Mouse (Mus musculus) cerebellum, postnatal 14 days (tissue): ENCODE results near the gene Hs3st3b1.

Source experiments
- DNase-seq, 2 experiments: peaks; one replicate each; pipeline ENCODE4 v3.0.0; 2021; ENCODE audit warnings: mixed read lengths in 2 of 2

Gene Hs3st3b1

GRCm38 (mm10) chr11:63922091-63922621 lies at the start of gene Hs3st3b1:
TSS of gene Hs3st3b1 (minus strand) at chr11:63922290.
- DNase-seq = peak; percentile 82

- no peak for DNase-seq
Observed at GRCm38 (mm10) chr11:63971462-63971861, 49.4 kb upstream of the Hs3st3b1 start.

- DNase-seq = no peak
Observed at GRCm38 (mm10) chr11:63970818-63971217, 48.7 kb upstream of the Hs3st3b1 start.

- DNase-seq = no peak
Observed at GRCm38 (mm10) chr11:63969205-63969910, 47.3 kb upstream of the Hs3st3b1 start.

- DNase-seq = no peak
Observed at GRCm38 (mm10) chr11:63968388-63969035, 46.4 kb upstream of the Hs3st3b1 start.

GRCm38 (mm10) chr11:63967641-63968387 lies 45.7 kb upstream of the Hs3st3b1 start:
- DNase-seq = no peak

GRCm38 (mm10) chr11:63965437-63965836 lies 43.3 kb upstream of the Hs3st3b1 start:
- DNase-seq = no peak

- no peak for DNase-seq
Observed at GRCm38 (mm10) chr11:63957207-63957606, 35.1 kb upstream of the Hs3st3b1 start.

- DNase-seq = no peak
Observed at GRCm38 (mm10) chr11:63956748-63957147, 34.7 kb upstream of the Hs3st3b1 start.

GRCm38 (mm10) chr11:63953887-63954286 lies 31.8 kb upstream of the Hs3st3b1 start:
- DNase-seq = no peak

- no peak for DNase-seq
Observed at GRCm38 (mm10) chr11:63952743-63953191, 30.7 kb upstream of the Hs3st3b1 start.

GRCm38 (mm10) chr11:63951831-63952631 lies 29.9 kb upstream of the Hs3st3b1 start:
- DNase-seq = peak in 1 of 2 experiments; percentile 28

- DNase-seq = no peak
Observed at GRCm38 (mm10) chr11:63948371-63948770, 26.3 kb upstream of the Hs3st3b1 start.

- DNase-seq = peak; percentile 60 to 74
Observed at GRCm38 (mm10) chr11:63947024-63947423, 24.9 kb upstream of the Hs3st3b1 start.

- no peak for DNase-seq
Observed at GRCm38 (mm10) chr11:63943947-63944346, 21.9 kb upstream of the Hs3st3b1 start.

- peak; percentile 72 to 81 for DNase-seq
Observed at GRCm38 (mm10) chr11:63943268-63943890, 21.3 kb upstream of the Hs3st3b1 start.

- DNase-seq = no peak
Observed at GRCm38 (mm10) chr11:63942177-63942576, 20.1 kb upstream of the Hs3st3b1 start.

- DNase-seq = no peak
Observed at GRCm38 (mm10) chr11:63936641-63937040, 14.6 kb upstream of the Hs3st3b1 start.

GRCm38 (mm10) chr11:63926901-63927300 lies 4.8 kb upstream of the Hs3st3b1 start:
- no peak for DNase-seq

GRCm38 (mm10) chr11:63925161-63925582 lies 3.1 kb upstream of the Hs3st3b1 start:
- peak; percentile 63 to 73 for DNase-seq

- no peak for DNase-seq
Observed at GRCm38 (mm10) chr11:63924286-63924930, 2.3 kb upstream of the Hs3st3b1 start.
